Mouse (Mus musculus): ENCODE measurements at regions not wholly inside any gene's neighbourhood (a gene's known extent, or its start where the extent isn't known, plus 50 kb on each side); places are given as distances from the start of the nearest gene placed in this dataset.

- 38% methylated on average over 2 of the region's 2 CpGs for WGBS
- TF ChIP-seq CTCF (IDR thresholded peaks at IDR 0.05; ENCODE audit: insufficient read depth, low read length) (no peak), POLR2A (IDR thresholded peaks at IDR 0.05; ENCODE audit: borderline replicate concordance, extremely low read depth, low read depth, low read length) (no peak)
- Histone ChIP-seq H3K4me1 (ENCODE audit: control insufficient read depth, insufficient read depth, low read length) (no peaks in the 10 kb centered on the region), H3K4me3 (replicated peaks; ENCODE audit: extremely low read depth, low read depth, low read length) (no peak overlapping the region)
- DNase-seq, result no peak
Observed at GRCm38 (mm10) chr3:5077956-5078355, 672.6 kb upstream of the Gm8797 start.

- DNase-seq, result no peak
- Histone ChIP-seq H3K4me1 (ENCODE audit: control insufficient read depth, insufficient read depth, low read length) (no peaks in the 10 kb centered on the region), H3K4me3 (replicated peaks; ENCODE audit: extremely low read depth, low read depth, low read length) (no peak overlapping the region)
- TF ChIP-seq CTCF (IDR thresholded peaks at IDR 0.05; ENCODE audit: insufficient read depth, low read length) (no peak), POLR2A (IDR thresholded peaks at IDR 0.05; ENCODE audit: borderline replicate concordance, extremely low read depth, low read depth, low read length) (no peak)
Observed at GRCm38 (mm10) chr3:5086721-5087120, 663.9 kb upstream of the Gm8797 start.

GRCm38 (mm10) chr3:5088867-5089266, 661.7 kb upstream of the Gm8797 start:
- TF ChIP-seq CTCF (IDR thresholded peaks at IDR 0.05; ENCODE audit: insufficient read depth, low read length), result no peak
- TF ChIP-seq POLR2A (IDR thresholded peaks at IDR 0.05; ENCODE audit: borderline replicate concordance, extremely low read depth, low read depth, low read length), result no peak
- WGBS, result 64% methylated on average over 1 of the region's 1 CpGs
- DNase-seq, result no peak
- H3K4me3 ChIP-seq (replicated peaks; ENCODE audit: extremely low read depth, low read depth, low read length), result no peak overlapping the region
- H3K4me1 ChIP-seq (ENCODE audit: control insufficient read depth, insufficient read depth, low read length), result no peaks in the 10 kb centered on the region

GRCm38 (mm10) chr3:5089393-5090010, 661.1 kb upstream of the Gm8797 start:
- DNase-seq, result no peak
- no peak for TF ChIP-seq POLR2A (IDR thresholded peaks at IDR 0.05; ENCODE audit: borderline replicate concordance, extremely low read depth, low read depth, low read length)
- no peak for TF ChIP-seq CTCF (IDR thresholded peaks at IDR 0.05; ENCODE audit: insufficient read depth, low read length)
- no peaks in the 10 kb centered on the region for H3K4me1 ChIP-seq (ENCODE audit: control insufficient read depth, insufficient read depth, low read length)
- WGBS, result 57% methylated on average over 4 of the region's 4 CpGs
- no peak overlapping the region for H3K4me3 ChIP-seq (replicated peaks; ENCODE audit: extremely low read depth, low read depth, low read length)

- no peaks in the 10 kb centered on the region for H3K4me1 ChIP-seq (ENCODE audit: control insufficient read depth, insufficient read depth, low read length)
- WGBS, result 62% methylated on average over 13 of the region's 13 CpGs
- peak overlapping the region; percentile 16 for H3K4me3 ChIP-seq (replicated peaks; ENCODE audit: extremely low read depth, low read depth, low read length)
- TF ChIP-seq CTCF (IDR thresholded peaks at IDR 0.05; ENCODE audit: insufficient read depth, low read length) (no peak), POLR2A (IDR thresholded peaks at IDR 0.05; ENCODE audit: borderline replicate concordance, extremely low read depth, low read depth, low read length) (no peak)
- DNase-seq, result no peak
Observed at GRCm38 (mm10) chr3:5090108-5090869, 660.3 kb upstream of the Gm8797 start.

- DNase-seq, result no peak
- Histone ChIP-seq H3K4me1 (ENCODE audit: control insufficient read depth, insufficient read depth, low read length) (no peaks in the 10 kb centered on the region), H3K4me3 (replicated peaks; ENCODE audit: extremely low read depth, low read depth, low read length) (no peak overlapping the region)
- no peak for TF ChIP-seq POLR2A (IDR thresholded peaks at IDR 0.05; ENCODE audit: borderline replicate concordance, extremely low read depth, low read depth, low read length)
- no peak for TF ChIP-seq CTCF (IDR thresholded peaks at IDR 0.05; ENCODE audit: insufficient read depth, low read length)
Observed at GRCm38 (mm10) chr3:5090987-5091386, 659.6 kb upstream of the Gm8797 start.

Measured in lung, adult 2 months (tissue).